Mouse (Mus musculus) limb, embryonic 14.5 days (tissue): Measurements from ENCODE around the gene Itpr2. TPM values are rescaled to one million over a fixed set of nuclear protein-coding genes. Genes with fewer than 3 reads are reported as not detected.

Source experiments
- ATAC-seq: fragments of 200-750 bp; cut with Nextera tagmentation; 2 replicates; pipeline ENCODE4 v1.8.0; 2017; ENCODE audit warnings: low read depth, moderate number of reproducible peaks, moderate TSS enrichment; ENCODE audit not compliant: low FRiP score
- DNase-seq: peaks from one replicate; pipeline ENCODE4 v3.0.0-alpha.2; 2015; ENCODE audit warnings: low spot score
- H3K27ac ChIP-seq: fragments of 300-500 bp; sonication (generic); replicated peaks from 2 replicates; pipeline ENCODE4 v1.5.1; 2014; ENCODE audit warnings: low read depth, mild to moderate bottlenecking, low read length, moderate library complexity, mixed read lengths
- H3K27me3 ChIP-seq: fragments of 300-500 bp; sonication (generic); 2 replicates; pipeline ENCODE4 v1.6.1; 2014; ENCODE audit warnings: low read length, mixed read lengths; ENCODE audit not compliant: control insufficient read depth, insufficient read depth
- H3K36me3 ChIP-seq: fragments of 300-500 bp; sonication (generic); 2 replicates; pipeline ENCODE4 v1.6.1; 2014; ENCODE audit warnings: mild to moderate bottlenecking, low read length, moderate library complexity, mixed read lengths; ENCODE audit not compliant: control insufficient read depth, insufficient read depth
- H3K4me1 ChIP-seq: fragments of 300-500 bp; sonication (generic); 2 replicates; pipeline ENCODE4 v1.6.1; 2014; ENCODE audit warnings: antibody characterized with exemption, low read length, mixed read lengths; ENCODE audit not compliant: control insufficient read depth, insufficient read depth
- H3K4me2 ChIP-seq: fragments of 300-500 bp; sonication (generic); replicated peaks from 2 replicates; pipeline ENCODE4 v1.6.1; 2014; ENCODE audit warnings: low read depth, mild to moderate bottlenecking, low read length, moderate library complexity; ENCODE audit not compliant: severe bottlenecking
- H3K4me3 ChIP-seq: fragments of 300-500 bp; sonication (generic); replicated peaks from 2 replicates; pipeline ENCODE4 v1.5.1; 2014; ENCODE audit warnings: low read length
- H3K9ac ChIP-seq: fragments of 300-500 bp; sonication (generic); 2 replicates; pipeline ENCODE4 v1.6.1; 2014; ENCODE audit warnings: mild to moderate bottlenecking, low read depth, low read length, moderate library complexity; ENCODE audit not compliant: severe bottlenecking
- H3K9me3 ChIP-seq: fragments of 300-500 bp; sonication (generic); 2 replicates; pipeline ENCODE4 v1.6.1; 2016; ENCODE audit warnings: low read length; ENCODE audit not compliant: control insufficient read depth
- POLR2A ChIP-seq: fragments of 200-500 bp; IDR thresholded peaks from 2 replicates; pipeline ENCODE4 v1.8.0; 2012; ENCODE audit warnings: inconsistent platforms, mild to moderate bottlenecking, moderate library complexity, borderline replicate concordance; ENCODE audit not compliant: insufficient read depth, insufficient read length; ENCODE audit errors: extremely low read depth
- WGBS: fragments of 180-500 bp; shearing (Covaris S2); extraction: QIAGEN DNeasy Blood & Tissue Kit; methylation state at CpG from one replicate; pipeline ENCODE4 v1.1.7; 2014; 5-methylcytosine and 5-hydroxymethylcytosine counted together
- polyA plus RNA-seq, 2 experiments: library from polyadenylated mRNA; depleted of rRNA in 1 of 2; stranded (reverse) in 1 of 2; unstranded in 1 of 2; fragments of >200 nt; fragmentation: Nextera tagmentation in 1 of 2; extraction: Ambion mirVana in 1 of 2; gene quantifications; 2 replicates each; pipeline versions ENCODE4 v1.2.1 to v1.2.3; 2012 to 2014

Itpr2 gene
- polyA plus RNA-seq, 2 experiments: 4.7 to 11.3 TPM

GRCm38 (mm10) chr6:146300961-146301360 is 201.1 kb downstream of the Itpr2 start:
- ATAC-seq (no peak), DNase-seq (no peak)
- Histone ChIP-seq H3K27ac (no peak overlapping the region), H3K4me2 (no peak overlapping the region), H3K9ac (no peak overlapping the region), H3K9me3 (no peaks in the 10 kb centered on the region), H3K27me3 (no peaks in the 10 kb centered on the region), H3K4me1 (no peaks in the 10 kb centered on the region; the same call in none of the 2 replicates), H3K4me3 (no peak overlapping the region), H3K36me3 (no peaks in the 10 kb centered on the region)
- TF ChIP-seq POLR2A: no peak

- H3K9ac ChIP-seq: no peak overlapping the region
- no peaks in the 10 kb centered on the region for H3K27me3 ChIP-seq
- DNase-seq (no peak), ATAC-seq (no peak)
- TF ChIP-seq POLR2A: no peak
- no peak overlapping the region for H3K27ac ChIP-seq
- no peak overlapping the region for H3K4me2 ChIP-seq
- H3K4me3 ChIP-seq: no peak overlapping the region
- H3K36me3 ChIP-seq: no peaks in the 10 kb centered on the region
- no peaks in the 10 kb centered on the region; the same call in none of the 2 replicates for H3K4me1 ChIP-seq
- H3K9me3 ChIP-seq: no peaks in the 10 kb centered on the region
Observed at GRCm38 (mm10) chr6:146298712-146299111, 203.3 kb downstream of the Itpr2 start.

GRCm38 (mm10) chr6:146291036-146291435 is 211.0 kb downstream of the Itpr2 start:
- H3K4me2 ChIP-seq: no peak overlapping the region

GRCm38 (mm10) chr6:146289801-146290200 is 212.2 kb downstream of the Itpr2 start:
- H3K4me2 ChIP-seq: no peak overlapping the region
- no peak for DNase-seq
- 66% methylated on average over 10 of the region's 10 CpGs for WGBS
- no peak for ATAC-seq
- no peaks in the 10 kb centered on the region for H3K4me1 ChIP-seq
- H3K27ac ChIP-seq: no peak overlapping the region
- no peaks in the 10 kb centered on the region for H3K27me3 ChIP-seq
- no peaks in the 10 kb centered on the region for H3K9me3 ChIP-seq
- no peak for TF ChIP-seq POLR2A
- H3K4me3 ChIP-seq: no peak overlapping the region
- no peaks in the 10 kb centered on the region for H3K36me3 ChIP-seq
- no peak overlapping the region for H3K9ac ChIP-seq

More at GRCm38 (mm10) chr6:146291036-146291435, 211.0 kb downstream of the Itpr2 start:
- Histone ChIP-seq H3K9me3 (no peaks in the 10 kb centered on the region), H3K4me3 (no peak overlapping the region), H3K9ac (no peak overlapping the region), H3K27me3 (no peaks in the 10 kb centered on the region), H3K36me3 (no peaks in the 10 kb centered on the region), H3K27ac (no peak overlapping the region), H3K4me1 (no peaks in the 10 kb centered on the region)
- no peak for ATAC-seq
- no peak for TF ChIP-seq POLR2A
- no peak for DNase-seq
- WGBS: 92% methylated on average over 10 of the region's 10 CpGs

GRCm38 (mm10) chr6:146288266-146288665 is 213.8 kb downstream of the Itpr2 start:
- H3K4me3 ChIP-seq: no peak overlapping the region
- H3K27me3 ChIP-seq: no peaks in the 10 kb centered on the region
- no peaks in the 10 kb centered on the region for H3K4me1 ChIP-seq
- ATAC-seq (no peak), DNase-seq (no peak)
- H3K27ac ChIP-seq: no peak overlapping the region
- H3K4me2 ChIP-seq: no peak overlapping the region
- no peaks in the 10 kb centered on the region for H3K9me3 ChIP-seq
- WGBS: 85% methylated on average over 5 of the region's 5 CpGs
- no peak for TF ChIP-seq POLR2A
- H3K36me3 ChIP-seq: no peaks in the 10 kb centered on the region
- no peak overlapping the region for H3K9ac ChIP-seq

GRCm38 (mm10) chr6:146284921-146285565 is 217.0 kb downstream of the Itpr2 start:
- Histone ChIP-seq H3K9me3 (no peaks in the 10 kb centered on the region), H3K27me3 (no peaks in the 10 kb centered on the region), H3K36me3 (no peaks in the 10 kb centered on the region), H3K27ac (no peak overlapping the region), H3K9ac (no peak overlapping the region), H3K4me3 (no peak overlapping the region), H3K4me2 (no peak overlapping the region), H3K4me1 (no peaks in the 10 kb centered on the region)
- ATAC-seq: no peak
- 89% methylated on average over 11 of the region's 11 CpGs for WGBS
- no peak for TF ChIP-seq POLR2A
- DNase-seq: no peak
